Mouse (Mus musculus): ENCODE results near the gene Kdm4b.

DNA sequence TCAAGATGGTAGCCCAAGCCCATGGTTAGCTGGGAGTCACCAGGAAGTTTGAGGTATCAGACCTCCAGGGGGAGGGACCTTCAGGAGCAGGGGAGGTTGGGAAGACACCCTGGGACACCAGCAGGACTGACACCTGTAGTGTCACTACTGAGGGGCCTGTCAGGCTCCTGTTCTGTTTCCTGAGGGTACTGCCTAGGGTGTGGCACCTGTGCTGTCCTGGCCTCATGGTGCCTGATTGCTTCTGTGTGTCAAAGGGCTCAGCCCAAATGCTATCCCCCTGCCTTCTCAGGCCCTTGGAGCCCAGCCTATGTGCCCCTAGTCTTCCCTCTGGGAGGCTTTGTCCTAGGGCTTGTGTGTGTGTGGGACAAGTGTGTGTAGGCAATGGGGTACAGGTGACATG is 22.7 kb downstream of the Kdm4b start:
- TF ChIP-seq CTCF (IDR thresholded peaks at IDR 0.05 in 2 of 3, conservative IDR thresholded peaks at IDR 0.05 in 1 of 3; ENCODE audit: control insufficient read depth in 1 of 3, insufficient read depth in 1 of 3, low read depth in 2 of 3, low read length in 3 of 3, poor library complexity in 1 of 3, severe bottlenecking in 1 of 3) = no peak
- no peak for TF ChIP-seq GABPA (IDR thresholded peaks at IDR 0.05; ENCODE audit: low read depth, low read length)
- no peak for TF ChIP-seq USF1 (IDR thresholded peaks at IDR 0.05; ENCODE audit: low read depth, low read length)
- TF ChIP-seq ETS1 (IDR thresholded peaks at IDR 0.05; ENCODE audit: low read depth, low read length) = no peak
- no peak for TF ChIP-seq TAL1 (IDR thresholded peaks at IDR 0.05; ENCODE audit: low read length)
- TF ChIP-seq GATA1 (IDR thresholded peaks at IDR 0.05; ENCODE audit: low read depth, low read length) = no peak
- TF ChIP-seq NRF1 (IDR thresholded peaks at IDR 0.05; ENCODE audit: insufficient read depth, low read depth, low read length, poor library complexity, severe bottlenecking) = no peak
- TF ChIP-seq MAFK (IDR thresholded peaks at IDR 0.05; ENCODE audit: borderline replicate concordance, low read depth, low read length) = no peak
- no peak for TF ChIP-seq RCOR1 (IDR thresholded peaks at IDR 0.05; ENCODE audit: low read depth, low read length)
- no peak for TF ChIP-seq EP300 (IDR thresholded peaks at IDR 0.05; ENCODE audit: low read depth in 1 of 2, low read length in 2 of 2)
- no peak for TF ChIP-seq MAX (IDR thresholded peaks at IDR 0.05; ENCODE audit: low read length)
- TF ChIP-seq ZC3H11A (IDR thresholded peaks at IDR 0.05; ENCODE audit: low read depth, low read length) = no peak
- TF ChIP-seq POLR2A (IDR thresholded peaks at IDR 0.05; ENCODE audit: control insufficient read depth in 1 of 2, insufficient read depth in 1 of 2, low read depth in 1 of 2, low read length in 2 of 2, poor library complexity in 1 of 2) = no peak
- no peak for TF ChIP-seq E2F4 (IDR thresholded peaks at IDR 0.05; ENCODE audit: borderline replicate concordance, low read depth, low read length)

All from MEL (cell line).